Mouse (Mus musculus) testis, adult 2 months (tissue): ENCODE data around the gene Atp6v0a1. TPM values are rescaled to one million over a fixed set of nuclear protein-coding genes. Genes with fewer than 3 reads are reported as not detected.

ENCODE experiments used
- H3K27ac ChIP-seq: fragments of 200-500 bp; 2 replicates; pipeline ENCODE4 v1.5.1; 2012; ENCODE audit warnings: low read depth, low read length; ENCODE audit not compliant: control insufficient read depth, insufficient read depth
- H3K27me3 ChIP-seq: fragments of 200-500 bp; 2 replicates; pipeline ENCODE4 v1.6.1; 2012; ENCODE audit warnings: mild to moderate bottlenecking, low read length, moderate library complexity; ENCODE audit not compliant: control insufficient read depth, insufficient read depth
- H3K36me3 ChIP-seq: fragments of 200-500 bp; 2 replicates; pipeline ENCODE4 v1.6.1; 2012; ENCODE audit warnings: mild to moderate bottlenecking, low read length; ENCODE audit not compliant: control insufficient read depth, insufficient read depth
- H3K4me1 ChIP-seq: fragments of 200-500 bp; 2 replicates; pipeline ENCODE4 v1.6.1; 2012; ENCODE audit warnings: low read length; ENCODE audit not compliant: control insufficient read depth, insufficient read depth
- H3K4me3 ChIP-seq: fragments of 200-500 bp; 2 replicates; pipeline ENCODE4 v1.5.1; 2012; ENCODE audit warnings: low read depth, mild to moderate bottlenecking, low read length, moderate library complexity, mixed read lengths; ENCODE audit not compliant: control insufficient read depth
- CTCF ChIP-seq: fragments of 200-500 bp; IDR thresholded peaks from 2 replicates; pipeline ENCODE4 v1.5.1; 2012; ENCODE audit warnings: low read depth, mild to moderate bottlenecking, inconsistent platforms, low read length, moderate library complexity; ENCODE audit not compliant: control insufficient read depth, insufficient read depth, insufficient replicate concordance
- POLR2A ChIP-seq: fragments of 200-500 bp; IDR thresholded peaks from 2 replicates; pipeline ENCODE4 v1.6.1; 2012; ENCODE audit warnings: low read depth, mild to moderate bottlenecking, inconsistent platforms, low read length, moderate library complexity; ENCODE audit not compliant: control insufficient read depth
- polyA plus RNA-seq: library from polyadenylated mRNA; depleted of rRNA; stranded (reverse); fragments of >200 nt; gene quantifications from 2 replicates; pipeline ENCODE4 v1.2.3, GENCODE M21; 2012

Atp6v0a1 gene
- polyA plus RNA-seq, 1 experiment, result 18.1 TPM

DNA sequence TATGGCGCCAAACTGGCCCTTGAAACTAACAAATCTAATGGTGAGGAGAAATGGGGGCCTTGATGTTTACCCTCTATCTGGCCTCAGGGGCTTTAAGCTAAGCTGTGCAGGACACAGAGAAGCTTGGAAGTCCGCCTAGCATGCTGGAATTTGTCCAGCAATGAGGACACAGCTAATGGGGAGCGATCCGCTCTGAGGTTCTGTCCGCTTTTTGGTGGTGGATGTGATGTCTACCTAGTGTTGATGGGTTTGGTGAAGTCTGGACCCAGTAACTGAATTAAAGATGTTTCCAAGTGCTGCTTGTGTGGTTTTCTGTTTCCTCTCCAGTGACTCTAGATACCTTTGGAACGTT is 77.0 kb downstream of the Atp6v0a1 start:
- TF ChIP-seq POLR2A (no peak), CTCF (no peak)
- Histone ChIP-seq H3K27me3 (no peaks in the 10 kb centered on the region), H3K4me3 (no peak overlapping the region), H3K27ac (0 out of 2 replicates have a peak overlapping the region, but pooled peaks have one; percentile 65), H3K36me3 (no peaks in the 10 kb centered on the region; the same call in 1 of the 2 replicates), H3K4me1 (peaks cover 15% of the 10 kb centered on the region)

DNA sequence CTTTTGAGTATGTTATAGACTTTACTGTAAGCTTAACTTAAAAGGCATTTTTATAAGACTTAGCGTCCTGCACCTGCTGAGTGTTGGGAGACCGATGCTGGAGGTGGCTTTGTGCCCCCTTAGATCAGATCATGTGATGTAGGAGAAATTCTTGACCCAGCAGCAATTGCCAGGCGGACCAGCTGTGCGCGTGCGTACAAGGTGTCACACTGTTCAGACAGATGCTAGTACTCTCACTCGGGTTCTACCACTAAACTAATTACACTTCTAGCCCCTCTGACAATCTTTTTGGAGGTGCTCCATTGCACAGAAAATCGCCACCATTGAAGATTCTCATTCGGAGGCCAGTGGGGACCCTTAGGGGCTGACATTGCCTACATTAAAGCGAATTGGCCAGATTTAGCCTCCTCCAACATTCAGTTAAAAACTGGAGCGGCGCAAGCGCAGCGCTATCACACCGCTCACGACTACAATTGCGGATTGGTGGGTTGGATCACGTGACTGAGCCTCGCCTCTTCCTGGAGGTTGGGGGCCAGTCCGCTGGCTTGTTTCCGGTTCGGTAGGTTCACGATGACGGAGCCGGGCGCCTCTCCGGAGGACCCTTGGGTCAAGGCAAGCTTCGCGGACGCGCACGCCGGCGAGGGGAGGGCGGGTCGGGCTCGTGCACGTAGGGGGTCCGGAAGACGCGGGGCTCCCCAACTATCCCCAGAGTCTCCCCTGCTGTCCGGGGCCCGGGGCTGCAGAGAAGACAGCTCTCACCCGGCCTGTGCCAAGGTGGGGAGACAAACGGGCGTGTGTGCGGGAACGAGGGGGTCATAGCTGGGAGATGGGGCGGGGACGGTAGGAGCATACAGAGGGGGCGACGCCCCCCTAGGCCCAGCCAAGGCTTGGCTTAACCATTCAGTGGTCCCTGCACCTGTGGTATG is 77.8 kb downstream of the Atp6v0a1 start, which contains the start of gene Mlx:
TSS of gene Mlx (plus strand) at position 522 of the 926 bp plus-strand sequence.
- H3K4me1 ChIP-seq, result peaks cover 15% of the 10 kb centered on the region
- no peaks in the 10 kb centered on the region; the same call in 1 of the 2 replicates for H3K36me3 ChIP-seq
- peak within 1 kb of the TSS; percentile 49 for H3K4me3 ChIP-seq
- peak within 1 kb of the TSS; percentile 65 for H3K27ac ChIP-seq
- H3K27me3 ChIP-seq, result no peaks in the 10 kb centered on the region
- TF ChIP-seq POLR2A, result peak; percentile 73
- no peak for TF ChIP-seq CTCF

DNA sequence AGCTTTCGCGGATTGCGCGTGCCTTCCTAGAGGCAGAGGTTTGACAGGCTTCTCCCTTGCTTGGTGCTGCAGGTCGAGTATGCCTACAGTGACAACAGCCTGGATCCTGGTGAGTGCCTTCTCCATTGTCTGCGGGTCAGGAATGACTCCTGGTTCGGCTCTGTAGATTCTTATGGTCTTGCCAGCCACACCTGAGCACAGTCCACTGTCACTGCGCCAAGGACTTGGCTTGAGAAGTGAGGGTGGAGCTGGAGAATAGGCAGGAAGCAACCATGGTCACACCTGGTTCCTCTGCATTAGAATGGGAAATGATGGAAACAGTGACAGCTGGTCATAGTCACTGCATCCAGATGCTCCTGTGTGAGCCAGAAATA is 78.4 kb downstream of the Atp6v0a1 start:
- no peaks in the 10 kb centered on the region for H3K27me3 ChIP-seq
- H3K36me3 ChIP-seq, result peaks cover 5% of the 10 kb centered on the region
- peak overlapping the region; percentile 49 for H3K4me3 ChIP-seq
- H3K27ac ChIP-seq, result no peak overlapping the region
- H3K4me1 ChIP-seq, result peaks cover 15% of the 10 kb centered on the region
- TF ChIP-seq CTCF (no peak), POLR2A (no peak)

DNA sequence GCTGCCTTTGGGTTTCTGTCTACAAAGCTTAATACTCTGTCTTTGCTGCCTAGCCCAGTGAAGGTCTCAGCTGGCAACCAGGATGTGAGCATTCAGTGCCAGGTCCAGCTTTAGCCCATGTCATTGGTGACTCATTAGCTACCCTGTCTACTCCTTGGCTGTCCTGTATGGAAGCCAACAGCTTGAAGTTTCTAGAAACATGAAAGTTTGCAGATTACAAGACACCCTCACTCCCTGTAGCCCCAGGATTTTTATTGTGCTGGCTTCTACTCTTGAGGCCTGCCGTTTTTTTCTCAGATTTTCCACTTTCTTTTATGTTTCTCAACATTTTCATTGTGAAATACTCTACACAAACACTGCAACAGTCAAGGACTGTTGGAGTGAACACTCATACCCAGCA is 80.7 kb downstream of the Atp6v0a1 start:
- Histone ChIP-seq H3K4me1 (peaks cover 8% of the 10 kb centered on the region), H3K27me3 (no peaks in the 10 kb centered on the region), H3K27ac (no peak overlapping the region), H3K36me3 (peaks cover 9% of the 10 kb centered on the region), H3K4me3 (no peak overlapping the region)
- TF ChIP-seq POLR2A, result no peak
- no peak for TF ChIP-seq CTCF

DNA sequence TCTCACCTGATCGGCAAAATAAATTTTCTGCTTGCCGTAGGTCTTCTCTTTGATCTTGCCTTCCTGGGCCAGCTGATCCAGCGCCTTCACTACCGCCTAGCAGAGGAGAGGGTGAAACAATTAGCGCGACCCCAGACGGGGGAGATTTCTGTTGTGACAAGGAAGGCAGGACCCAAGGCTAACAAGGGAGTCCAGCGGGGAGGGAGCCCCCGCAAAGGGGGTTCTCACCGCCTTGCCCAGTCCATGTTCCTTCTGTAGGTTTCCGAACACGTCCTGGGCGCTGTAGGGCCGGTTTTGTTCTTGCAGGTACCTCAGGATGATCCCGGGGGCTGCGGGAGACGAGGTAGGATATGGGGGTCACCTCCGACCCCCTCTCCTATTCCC is 85.7 kb downstream of the Atp6v0a1 start:
- Histone ChIP-seq H3K27ac (peak overlapping the region; percentile 69), H3K27me3 (no peaks in the 10 kb centered on the region), H3K36me3 (peaks cover 9% of the 10 kb centered on the region), H3K4me3 (peak overlapping the region; percentile 97), H3K4me1 (no peaks in the 10 kb centered on the region; the same call in none of the 2 replicates)
- TF ChIP-seq POLR2A, result no peak
- no peak for TF ChIP-seq CTCF

DNA sequence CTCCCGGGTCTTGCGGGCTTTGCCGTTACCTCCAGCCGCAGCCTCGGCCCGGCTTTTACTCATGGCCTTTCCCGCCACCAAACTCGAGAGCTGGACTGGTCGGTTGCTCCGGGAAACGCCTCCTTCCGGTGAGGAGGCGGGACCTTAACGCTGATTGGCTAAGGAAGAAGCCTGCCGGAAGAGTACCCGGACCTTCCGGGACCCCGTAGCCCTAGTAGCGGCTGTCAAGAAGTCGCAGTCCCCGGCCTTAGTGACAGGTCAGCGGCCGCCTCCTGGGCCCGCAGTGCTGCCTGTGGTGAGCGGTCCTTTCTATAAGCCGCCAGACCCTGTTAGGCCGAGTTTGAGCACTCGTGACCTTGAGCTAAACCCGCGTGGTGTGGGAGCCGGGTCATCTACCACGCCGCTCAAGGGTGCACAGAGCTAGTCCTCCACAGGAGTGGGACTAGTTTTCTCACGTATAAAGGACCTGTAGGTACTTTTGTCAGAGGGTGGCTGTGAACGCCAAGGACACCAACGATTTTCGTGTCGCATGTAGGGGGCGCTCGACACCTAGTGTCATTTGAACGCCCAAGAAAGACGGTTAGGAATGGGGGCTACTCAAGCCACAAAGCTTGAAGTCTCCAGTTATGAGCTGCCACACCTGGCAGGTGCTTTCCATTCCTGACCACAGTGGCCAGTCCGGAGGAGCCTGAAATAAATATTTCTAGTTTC is 86.2 kb downstream of the Atp6v0a1 start, which contains the start of gene Psmc3ip:
TSS of gene Psmc3ip (minus strand) at position 123 of the 711 bp plus-strand sequence.
- H3K27me3 ChIP-seq, result no peaks in the 10 kb centered on the region
- H3K4me1 ChIP-seq, result no peaks in the 10 kb centered on the region; the same call in none of the 2 replicates
- H3K36me3 ChIP-seq, result peaks cover 9% of the 10 kb centered on the region
- TF ChIP-seq POLR2A (peak; percentile 85), CTCF (peak; percentile 67; the same call in 1 of the 2 replicates)
- peak within 1 kb of the TSS; percentile 94 for H3K27ac ChIP-seq
- peak within 1 kb of the TSS; percentile 97 for H3K4me3 ChIP-seq

DNA sequence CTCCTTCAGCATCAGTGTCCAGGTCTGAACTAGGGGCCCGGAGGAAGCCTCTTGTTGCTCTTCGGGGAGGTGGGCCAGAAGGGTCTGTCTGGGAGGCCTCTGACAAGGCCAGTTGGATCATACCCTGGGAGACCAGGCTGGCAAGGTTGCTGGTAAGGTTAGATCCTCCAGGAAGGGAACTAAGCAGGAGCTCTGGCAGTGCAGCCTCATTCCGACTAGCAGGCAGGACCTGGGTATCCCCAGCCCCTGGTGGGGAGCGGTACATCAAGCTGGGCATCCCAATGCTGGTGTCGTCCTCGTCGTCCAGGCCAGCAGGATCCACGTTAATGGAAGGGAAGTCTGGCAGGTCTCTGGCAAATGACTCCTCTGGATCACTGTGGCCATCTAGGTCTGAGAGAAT is 89.0 kb downstream of the Atp6v0a1 start:
- Histone ChIP-seq H3K27ac (no peak overlapping the region), H3K36me3 (peaks cover 5% of the 10 kb centered on the region), H3K4me1 (no peaks in the 10 kb centered on the region; the same call in none of the 2 replicates), H3K27me3 (no peaks in the 10 kb centered on the region), H3K4me3 (no peak overlapping the region)
- TF ChIP-seq POLR2A (no peak), CTCF (no peak)
